Mouse (Mus musculus) heart, postnatal 0 days (tissue): ENCODE data around the gene Adamts6.

Experiments
- CTCF ChIP-seq: IDR thresholded peaks from 2 replicates; pipeline ENCODE4 v1.5.1; 2016; ENCODE audit warnings: antibody characterized with exemption, control low read depth, low read depth
- EP300 ChIP-seq: IDR thresholded peaks from 2 replicates; pipeline ENCODE4 v1.6.1; 2016; ENCODE audit warnings: antibody characterized with exemption, low read depth

- TF ChIP-seq CTCF (no peak), EP300 (no peak)
Measured at GRCm38 (mm10) chr13:104446974-104447373, 159.3 kb downstream of the Adamts6 start.
